Mouse (Mus musculus) neural tube, embryonic 14.5 days (tissue): ENCODE data around the gene Rab19. TPM values are rescaled to one million over a fixed set of nuclear protein-coding genes. Genes with fewer than 3 reads are reported as not detected.
A peak's percentile ranks its signal among the peaks of the same experiment; 100 is the strongest.

Source experiments
- ATAC-seq: fragments of 200-750 bp; cut with Nextera tagmentation; 2 replicates; pipeline ENCODE4 v1.8.0; 2017; ENCODE audit warnings: low read depth, mild to moderate bottlenecking, moderate TSS enrichment, moderate library complexity
- H3K27ac ChIP-seq: fragments of 300-500 bp; sonication (generic); 2 replicates; pipeline ENCODE4 v1.5.1; 2014; ENCODE audit warnings: low read depth, mild to moderate bottlenecking, control low read depth, low read length, moderate library complexity, mixed read lengths
- H3K27me3 ChIP-seq: fragments of 300-500 bp; sonication (generic); 2 replicates; pipeline ENCODE4 v1.6.1; 2014; ENCODE audit warnings: low read length; ENCODE audit not compliant: control insufficient read depth, insufficient read depth
- H3K36me3 ChIP-seq: fragments of 300-500 bp; sonication (generic); 2 replicates; pipeline ENCODE4 v1.6.1; 2014; ENCODE audit warnings: low read length, mixed read lengths; ENCODE audit not compliant: control insufficient read depth, insufficient read depth
- H3K4me1 ChIP-seq: fragments of 300-500 bp; sonication (generic); 2 replicates; pipeline ENCODE4 v1.6.1; 2014; ENCODE audit warnings: low read length; ENCODE audit not compliant: control insufficient read depth, insufficient read depth
- H3K4me2 ChIP-seq: fragments of 300-500 bp; sonication (generic); 2 replicates; pipeline ENCODE4 v1.6.1; 2014; ENCODE audit warnings: mild to moderate bottlenecking, low read depth, low read length, control low read depth
- H3K4me3 ChIP-seq: fragments of 300-500 bp; sonication (generic); 2 replicates; pipeline ENCODE4 v1.5.1; 2014; ENCODE audit warnings: low read depth, low read length, control low read depth, mixed read lengths
- H3K9ac ChIP-seq: fragments of 300-500 bp; sonication (generic); replicated peaks from 2 replicates; pipeline ENCODE4 v1.6.1; 2014; ENCODE audit warnings: low read depth, mild to moderate bottlenecking, control low read depth, low read length, mixed read lengths
- H3K9me3 ChIP-seq: fragments of 300-500 bp; sonication (generic); 2 replicates; pipeline ENCODE4 v1.6.1; 2016; ENCODE audit warnings: low read length; ENCODE audit not compliant: control insufficient read depth
- WGBS: fragments of 180-500 bp; shearing (Covaris S2); extraction: QIAGEN DNeasy Blood & Tissue Kit; methylation state at CpG from one replicate; pipeline ENCODE4 v1.1.7; 2014; 5-methylcytosine and 5-hydroxymethylcytosine counted together
- polyA plus RNA-seq: library from polyadenylated mRNA; unstranded; fragments of >200 nt; fragmentation: Nextera tagmentation; extraction: Ambion mirVana; gene quantifications from 2 replicates; pipeline ENCODE4 v1.2.1, GENCODE M21; 2014

The Rab19 gene
- polyA plus RNA-seq: 0.22 TPM in 1 of 2 replicates, not detected in the other

- 15% methylated on average over 20 of the region's 20 CpGs for WGBS
- ATAC-seq: no peak
- no peaks in the 10 kb centered on the region for H3K36me3 ChIP-seq
- peak within 1 kb of the TSS; percentile 5; the same call in 1 of the 2 replicates for H3K4me3 ChIP-seq
- peak within 1 kb of the TSS; percentile 32; the same call in 1 of the 2 replicates for H3K4me2 ChIP-seq
- no peak within 1 kb of the TSS for H3K27ac ChIP-seq
- no peaks in the 10 kb centered on the region for H3K4me1 ChIP-seq
- H3K9ac ChIP-seq: no peak within 1 kb of the TSS
- H3K9me3 ChIP-seq: no peaks in the 10 kb centered on the region
- H3K27me3 ChIP-seq: no peaks in the 10 kb centered on the region
Observed at GRCm38 (mm10) chr6:39381125-39381880, at the start of gene Rab19. Gene Rab19, plus strand, starts transcription at chr6:39381175.

- Histone ChIP-seq H3K9ac (no peak overlapping the region), H3K27me3 (no peaks in the 10 kb centered on the region), H3K4me2 (no peak overlapping the region), H3K27ac (no peak overlapping the region), H3K9me3 (no peaks in the 10 kb centered on the region), H3K4me3 (no peak overlapping the region), H3K4me1 (no peaks in the 10 kb centered on the region), H3K36me3 (peaks cover 23% of the 10 kb centered on the region)
- WGBS: 87% methylated on average over 7 of the region's 7 CpGs
- no peak for ATAC-seq
Observed at GRCm38 (mm10) chr6:39331998-39332700, 48.8 kb upstream of the Rab19 start.

DNA sequence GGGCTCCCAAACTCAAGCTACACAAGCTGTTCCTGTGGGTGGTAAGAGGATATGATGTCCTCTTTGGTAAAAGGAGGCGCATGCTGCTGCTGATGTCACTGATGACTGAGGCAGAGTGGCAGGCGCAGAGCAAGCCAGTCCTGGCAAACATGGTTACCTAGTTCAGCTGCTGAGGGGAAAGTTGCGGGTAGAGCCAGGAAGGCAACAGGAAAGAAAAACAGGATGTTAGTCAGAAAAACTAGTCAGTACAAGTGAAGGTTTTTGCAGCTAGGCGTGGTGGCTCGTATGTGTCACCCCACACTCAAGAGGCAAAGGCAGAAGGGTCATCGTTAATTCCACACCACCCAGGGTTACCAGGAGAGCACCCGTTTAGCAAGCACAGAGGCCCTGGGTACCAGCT, 46.8 kb upstream of the Rab19 start:
- Histone ChIP-seq H3K27me3 (no peaks in the 10 kb centered on the region), H3K4me2 (no peak overlapping the region), H3K4me1 (no peaks in the 10 kb centered on the region), H3K36me3 (peaks cover 23% of the 10 kb centered on the region), H3K9ac (no peak overlapping the region), H3K4me3 (no peak overlapping the region), H3K9me3 (no peaks in the 10 kb centered on the region), H3K27ac (no peak overlapping the region)
- ATAC-seq: no peak
- WGBS: 90% methylated on average over 7 of the region's 7 CpGs

DNA sequence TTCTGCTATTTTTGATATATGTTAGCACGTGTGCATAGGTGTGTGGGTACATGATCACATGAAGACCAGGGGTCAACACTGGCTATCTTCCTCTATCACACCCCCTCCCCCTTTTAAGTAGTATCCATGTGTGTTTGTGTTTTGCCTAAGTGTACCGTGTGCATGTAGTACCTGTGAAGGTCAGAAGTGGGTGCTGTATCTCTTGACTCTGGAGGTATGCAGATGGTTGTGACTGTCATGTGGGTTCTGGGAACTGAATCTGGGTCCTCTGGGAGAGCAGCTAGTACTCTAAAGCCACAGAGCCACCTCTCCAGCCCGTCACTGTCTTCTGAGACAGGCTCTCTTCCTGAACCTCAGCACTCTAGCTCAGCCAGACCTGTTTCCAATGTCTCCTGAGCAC, 46.1 kb upstream of the Rab19 start:
- no peak overlapping the region for H3K4me3 ChIP-seq
- no peaks in the 10 kb centered on the region for H3K27me3 ChIP-seq
- no peak for ATAC-seq
- no peak overlapping the region for H3K27ac ChIP-seq
- H3K4me2 ChIP-seq: no peak overlapping the region
- no peak overlapping the region for H3K9ac ChIP-seq
- H3K36me3 ChIP-seq: peaks cover 23% of the 10 kb centered on the region
- no peaks in the 10 kb centered on the region for H3K9me3 ChIP-seq
- H3K4me1 ChIP-seq: no peaks in the 10 kb centered on the region
- WGBS: 94% methylated on average over 3 of the region's 3 CpGs

DNA sequence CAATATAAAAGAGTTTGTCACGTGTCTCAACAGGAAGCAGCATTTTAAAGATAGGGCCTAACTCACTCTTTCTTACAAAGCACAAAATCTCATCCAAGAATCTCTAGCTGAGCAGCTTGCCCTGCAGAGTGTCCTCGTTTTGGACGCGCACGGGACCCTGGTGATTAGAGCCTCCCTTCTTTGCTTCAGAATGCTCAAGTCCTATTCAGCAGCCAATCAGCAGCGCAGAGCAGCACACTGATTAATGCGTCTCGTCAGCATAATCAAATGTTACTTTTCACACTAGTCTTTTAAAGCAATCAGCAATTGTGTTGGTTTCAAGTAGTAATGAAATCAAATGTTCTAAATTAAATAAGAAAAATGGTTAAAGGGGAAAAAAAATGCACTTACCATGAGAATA, 42.6 kb upstream of the Rab19 start:
- no peak overlapping the region for H3K9ac ChIP-seq
- WGBS: 87% methylated on average over 8 of the region's 8 CpGs
- H3K27me3 ChIP-seq: no peaks in the 10 kb centered on the region
- H3K9me3 ChIP-seq: no peaks in the 10 kb centered on the region
- H3K4me3 ChIP-seq: no peak overlapping the region
- no peak overlapping the region for H3K27ac ChIP-seq
- H3K36me3 ChIP-seq: peaks cover 23% of the 10 kb centered on the region
- no peak for ATAC-seq
- no peak overlapping the region for H3K4me2 ChIP-seq
- no peaks in the 10 kb centered on the region for H3K4me1 ChIP-seq

GRCm38 (mm10) chr6:39341798-39342197, 39.2 kb upstream of the Rab19 start:
- H3K27me3 ChIP-seq: no peaks in the 10 kb centered on the region
- no peak overlapping the region for H3K9ac ChIP-seq
- no peak overlapping the region for H3K4me3 ChIP-seq
- WGBS: 90% methylated on average over 2 of the region's 2 CpGs
- no peak overlapping the region for H3K27ac ChIP-seq
- H3K4me2 ChIP-seq: no peak overlapping the region
- H3K4me1 ChIP-seq: peaks cover 7% of the 10 kb centered on the region; the same call in 1 of the 2 replicates
- ATAC-seq: no peak
- H3K36me3 ChIP-seq: peaks cover 4% of the 10 kb centered on the region
- no peaks in the 10 kb centered on the region for H3K9me3 ChIP-seq

- H3K4me3 ChIP-seq: no peak overlapping the region
- no peaks in the 10 kb centered on the region for H3K9me3 ChIP-seq
- peak; percentile 82 for ATAC-seq
- H3K9ac ChIP-seq: no peak overlapping the region
- peaks cover 15% of the 10 kb centered on the region for H3K4me1 ChIP-seq
- WGBS: 27% methylated on average over 12 of the region's 12 CpGs
- H3K36me3 ChIP-seq: peaks cover 7% of the 10 kb centered on the region
- H3K27ac ChIP-seq: no peak overlapping the region
- H3K27me3 ChIP-seq: no peaks in the 10 kb centered on the region
- no peak overlapping the region for H3K4me2 ChIP-seq
Observed at GRCm38 (mm10) chr6:39344020-39344419, 37.0 kb upstream of the Rab19 start.

- no peak overlapping the region for H3K4me3 ChIP-seq
- peaks cover 17% of the 10 kb centered on the region for H3K36me3 ChIP-seq
- no peaks in the 10 kb centered on the region for H3K27me3 ChIP-seq
- peaks cover 15% of the 10 kb centered on the region for H3K4me1 ChIP-seq
- no peak overlapping the region for H3K27ac ChIP-seq
- H3K9me3 ChIP-seq: no peaks in the 10 kb centered on the region
- 20% methylated on average over 7 of the region's 7 CpGs for WGBS
- peak; percentile 9; the same call in 1 of the 2 replicates for ATAC-seq
- H3K9ac ChIP-seq: no peak overlapping the region
- H3K4me2 ChIP-seq: no peak overlapping the region
Observed at GRCm38 (mm10) chr6:39345430-39345829, 35.5 kb upstream of the Rab19 start.

- H3K27ac ChIP-seq: peak overlapping the region; percentile 6
- peaks cover 31% of the 10 kb centered on the region for H3K36me3 ChIP-seq
- WGBS: 6% methylated on average over 15 of the region's 15 CpGs
- no peak overlapping the region for H3K9ac ChIP-seq
- ATAC-seq: peak; percentile 71
- no peaks in the 10 kb centered on the region for H3K9me3 ChIP-seq
- no peak overlapping the region for H3K4me2 ChIP-seq
- H3K4me1 ChIP-seq: peaks cover 15% of the 10 kb centered on the region
- no peaks in the 10 kb centered on the region for H3K27me3 ChIP-seq
- H3K4me3 ChIP-seq: no peak overlapping the region
Observed at GRCm38 (mm10) chr6:39346991-39347501, 33.9 kb upstream of the Rab19 start.
